Mouse (Mus musculus) liver, embryonic 14.5 days (tissue): ENCODE data around the gene Lhx5.

ENCODE experiments used
- CTCF ChIP-seq: IDR thresholded peaks from 2 replicates; pipeline ENCODE4 v1.5.1; 2016; ENCODE audit warnings: antibody characterized with exemption, low read depth, control low read depth
- EP300 ChIP-seq: IDR thresholded peaks from 2 replicates; pipeline ENCODE4 v1.6.1; 2016; ENCODE audit warnings: antibody characterized with exemption, low read depth

DNA sequence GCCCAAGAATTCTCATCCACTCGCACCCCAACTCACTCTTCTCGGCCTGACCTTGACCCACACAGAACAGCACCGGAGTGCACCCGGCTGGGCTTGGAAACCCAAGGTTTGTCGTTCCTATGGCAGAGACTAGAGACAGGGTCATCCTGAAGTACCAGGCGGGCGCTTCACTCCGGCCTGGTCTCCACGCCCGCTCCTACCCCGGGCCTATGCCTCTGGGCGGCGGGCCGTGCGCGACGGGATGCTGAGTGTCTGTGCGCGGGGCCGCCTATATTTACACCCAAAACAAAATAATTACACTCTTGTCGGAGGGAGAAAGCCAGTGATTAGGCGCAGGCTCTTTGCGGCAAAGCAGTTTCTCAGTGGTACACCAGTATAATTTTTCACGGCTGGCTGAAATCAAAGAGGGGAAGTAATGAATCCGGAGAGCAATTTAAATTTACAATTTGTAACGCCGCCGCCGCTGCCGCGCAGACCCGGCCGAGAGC lies 4.0 kb upstream of the Lhx5 start:
- TF ChIP-seq CTCF = no peak
- no peak for TF ChIP-seq EP300
